Mouse (Mus musculus): ENCODE data around the gene Akna.

Gene Akna

DNA sequence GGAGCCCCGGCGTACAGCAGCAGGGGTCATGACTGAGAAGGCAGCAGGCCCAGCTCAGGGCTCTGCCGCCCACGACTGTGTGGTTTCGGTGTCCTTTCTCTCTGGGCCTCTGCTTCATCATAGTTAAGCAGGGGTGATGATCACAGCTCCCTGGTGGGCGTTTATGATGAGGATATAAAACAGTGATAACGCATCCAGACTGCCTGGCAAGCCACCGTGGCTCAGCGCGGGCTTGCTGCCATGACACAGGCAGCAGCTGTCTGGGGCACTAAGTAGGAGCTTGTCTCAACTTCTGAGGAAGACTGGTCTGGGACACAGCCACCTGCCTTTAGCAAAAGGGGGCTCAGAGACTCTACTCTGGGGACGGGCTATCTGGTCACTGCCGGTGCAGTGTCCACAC, 19.7 kb downstream of the Akna start:
- DNase-seq = no peak

DNA sequence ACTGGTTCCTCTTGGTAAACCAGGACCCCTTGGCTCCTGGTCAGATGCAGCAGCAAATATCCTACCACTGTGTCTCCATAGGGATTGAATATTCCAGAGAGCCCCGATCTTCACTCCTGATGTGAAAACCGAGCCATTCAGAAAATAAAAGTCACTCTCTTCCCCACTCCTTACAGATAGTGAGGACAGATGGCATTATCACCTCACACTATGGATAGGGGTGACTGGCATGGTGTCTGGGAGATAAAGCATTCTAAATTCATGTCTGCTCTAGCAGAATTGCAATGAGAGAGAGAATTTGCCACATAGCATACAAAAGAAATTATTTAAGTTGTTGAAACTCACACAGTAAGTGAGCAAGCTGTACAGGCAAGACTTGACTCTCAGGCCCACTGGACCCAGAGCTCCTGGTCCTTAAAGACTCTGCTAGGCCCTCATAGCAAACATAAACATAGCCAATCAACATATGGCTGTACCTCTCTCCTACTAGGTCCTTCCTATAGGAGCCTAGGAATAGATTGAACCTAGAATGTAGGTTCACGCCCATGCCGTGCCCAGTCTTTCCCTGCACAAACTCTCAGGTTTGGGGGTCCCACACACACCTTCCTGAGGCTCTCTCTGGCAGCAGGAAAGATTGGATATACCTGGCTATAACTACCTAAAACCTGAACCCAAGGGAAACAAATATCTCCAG, 20.3 kb downstream of the Akna start:
- DNase-seq = no peak

DNA sequence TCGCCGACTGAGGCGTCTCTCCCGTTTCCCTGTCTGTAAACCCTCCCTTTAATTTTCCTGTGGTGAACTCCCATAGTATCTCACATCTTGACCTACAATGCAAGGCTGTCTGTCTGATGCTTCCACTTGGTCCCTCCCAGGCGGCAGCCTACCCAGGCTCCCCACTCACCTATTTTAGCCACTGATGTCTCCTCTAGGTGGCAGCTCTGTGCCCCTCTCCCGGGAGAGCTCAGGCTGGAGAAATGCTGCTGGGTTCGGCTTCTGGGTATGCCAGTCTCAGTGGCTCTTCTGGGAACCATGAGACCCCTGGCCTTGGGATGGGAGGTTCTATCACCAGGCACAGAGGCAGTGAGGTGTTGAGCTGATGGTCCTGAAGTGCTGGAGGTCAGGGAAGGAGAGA, 25.7 kb downstream of the Akna start:
- DNase-seq = no peak

- peak; percentile 66 for DNase-seq
These were observed 27.8 kb downstream of the Akna start for GRCm38 (mm10) chr4:63375367-63375766.

- DNase-seq = no peak
These were observed 28.8 kb downstream of the Akna start for GRCm38 (mm10) chr4:63374331-63374730.

DNA sequence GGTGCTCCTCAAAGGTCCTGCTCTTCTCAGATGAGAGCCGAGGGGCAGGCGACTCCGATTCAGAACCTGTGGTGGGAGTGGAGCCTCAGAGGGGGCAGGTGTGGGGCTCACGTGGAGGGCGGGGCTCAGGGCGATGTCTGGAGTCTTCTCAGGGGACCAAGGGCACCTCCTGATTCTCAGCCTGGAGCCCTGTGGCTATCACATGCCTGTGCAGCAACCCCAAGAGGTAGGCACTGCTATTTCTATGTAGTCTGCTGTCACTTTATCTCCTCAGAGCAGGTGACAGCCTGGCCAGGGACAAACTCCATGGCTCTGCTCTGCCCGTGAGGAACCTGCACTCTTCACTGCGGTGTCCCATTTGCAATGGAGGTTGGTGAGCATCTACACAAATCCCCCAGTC, 29.8 kb downstream of the Akna start:
- no peak for DNase-seq

GRCm38 (mm10) chr4:63371890-63372289, 31.3 kb downstream of the Akna start:
- DNase-seq = peak; percentile 48

DNA sequence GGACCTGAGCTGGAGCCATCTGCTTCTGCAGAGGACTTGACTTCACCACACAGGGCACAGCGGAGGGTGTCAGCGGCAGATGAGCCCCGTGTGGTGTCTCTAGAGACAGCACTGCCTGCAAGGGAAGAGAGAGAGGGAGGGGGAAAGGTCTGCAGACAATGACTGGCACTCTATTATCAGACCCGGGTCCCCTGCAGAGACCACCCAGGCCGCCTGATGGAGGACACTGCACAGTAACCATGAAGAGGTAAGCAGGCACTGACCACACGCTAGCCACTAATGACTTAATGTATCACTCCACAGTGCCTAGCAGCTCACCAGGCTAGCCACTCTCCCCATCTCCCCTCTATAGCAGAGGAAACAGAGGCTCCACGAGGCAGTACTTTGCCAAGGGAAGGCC, 32.3 kb downstream of the Akna start:
- DNase-seq = no peak

GRCm38 (mm10) chr4:63368577-63368976, 34.6 kb downstream of the Akna start:
- peak; percentile 94 for DNase-seq

GRCm38 (mm10) chr4:63362150-63362549, 41.0 kb downstream of the Akna start, which contains the start of gene Orm2:
Orm2 (plus strand) TSS chr4:63362449.
- no peak for DNase-seq

GRCm38 (mm10) chr4:63359861-63360260, 43.3 kb downstream of the Akna start:
- DNase-seq = no peak

DNA sequence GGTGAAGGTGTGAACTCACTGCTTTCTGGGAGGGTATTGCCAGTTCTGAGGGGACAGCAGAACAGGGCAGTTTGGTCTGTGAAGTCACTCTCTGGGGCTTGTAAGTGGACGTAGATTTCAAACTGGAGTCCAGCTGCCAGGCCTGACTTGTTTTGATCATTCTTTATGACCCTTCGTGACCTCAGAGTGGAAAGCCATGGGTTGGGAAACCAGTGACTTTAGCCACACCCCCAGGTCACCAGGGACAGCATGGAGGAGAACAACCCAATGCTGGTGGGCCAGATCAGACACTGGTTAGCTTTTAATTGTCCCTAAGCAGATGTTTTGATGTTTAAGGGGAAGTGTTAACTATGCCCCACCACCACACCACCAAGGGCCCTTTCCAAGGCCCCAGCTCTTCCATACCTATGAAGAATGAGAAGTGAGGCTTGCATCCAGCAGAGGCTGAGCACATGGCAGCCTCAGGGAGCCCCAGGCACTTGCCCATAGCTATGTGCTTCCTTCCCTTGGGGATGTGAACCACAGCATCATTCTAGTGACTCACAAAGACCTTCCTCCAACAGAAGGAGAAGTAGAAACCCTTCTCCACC, 46.1 kb downstream of the Akna start:
- no peak for DNase-seq

DNA sequence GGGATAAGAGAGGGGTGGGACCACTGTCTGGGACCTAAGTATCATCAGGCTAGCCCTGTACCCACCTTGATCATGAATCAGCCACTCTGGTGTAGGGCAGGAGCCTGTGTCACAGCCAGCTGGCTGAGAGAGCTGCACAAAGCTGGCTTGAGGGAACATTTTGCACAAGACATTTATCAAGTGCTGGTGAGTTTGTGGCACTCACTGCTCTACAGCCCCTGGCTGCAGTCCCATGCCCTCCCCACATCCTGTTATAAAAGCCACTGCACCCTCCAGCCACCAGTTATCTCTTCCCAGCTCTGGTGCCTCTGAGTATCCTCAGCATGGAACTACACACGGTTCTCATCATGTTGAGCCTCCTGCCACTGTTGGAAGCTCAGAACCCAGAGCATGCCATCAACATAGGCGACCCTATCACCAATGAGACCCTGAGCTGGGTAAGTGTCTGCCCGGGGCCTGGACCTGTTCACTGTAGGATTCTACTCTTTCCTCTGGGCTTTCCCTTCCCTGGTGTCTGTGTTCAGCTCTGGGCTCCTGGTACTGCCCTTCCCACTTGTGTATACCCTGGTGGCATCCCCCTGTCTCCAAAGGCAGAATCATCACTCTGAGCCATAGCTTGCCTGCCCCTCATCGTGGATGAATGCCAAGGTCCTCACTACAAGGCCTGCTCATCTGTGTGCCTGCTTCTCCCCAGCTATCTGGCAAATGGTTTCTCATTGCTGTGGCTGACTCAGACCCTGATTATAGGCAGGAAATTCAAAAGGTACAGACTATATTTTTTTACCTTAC, 47.1 kb downstream of the Akna start, which contains the start of gene Orm3:
Gene Orm3 (plus strand): TSS at position 286 of the 789 bp plus-strand sequence.
- no peak for DNase-seq

- DNase-seq = no peak
These were observed 54.6 kb downstream of the Akna start for GRCm38 (mm10) chr4:63348524-63348923.

DNA sequence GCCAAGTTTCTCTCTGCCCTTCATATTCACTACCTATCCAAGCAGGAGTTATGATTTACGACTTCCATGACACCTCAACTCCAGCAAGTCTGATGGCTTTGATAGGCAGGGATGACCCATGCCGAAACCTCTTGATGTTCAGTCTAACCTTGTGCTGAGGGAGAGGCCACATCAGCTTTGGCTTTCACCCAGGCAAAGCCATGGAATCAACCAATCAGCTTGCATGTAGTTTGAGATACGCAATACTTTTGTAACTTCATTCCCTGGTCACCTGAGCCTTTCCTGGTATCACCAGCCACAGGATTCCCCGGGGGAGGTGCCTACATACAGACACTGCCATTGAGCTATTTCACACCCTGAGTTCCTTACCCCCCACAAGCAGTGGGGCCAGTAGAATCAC, 56.5 kb downstream of the Akna start:
- DNase-seq = no peak

DNA sequence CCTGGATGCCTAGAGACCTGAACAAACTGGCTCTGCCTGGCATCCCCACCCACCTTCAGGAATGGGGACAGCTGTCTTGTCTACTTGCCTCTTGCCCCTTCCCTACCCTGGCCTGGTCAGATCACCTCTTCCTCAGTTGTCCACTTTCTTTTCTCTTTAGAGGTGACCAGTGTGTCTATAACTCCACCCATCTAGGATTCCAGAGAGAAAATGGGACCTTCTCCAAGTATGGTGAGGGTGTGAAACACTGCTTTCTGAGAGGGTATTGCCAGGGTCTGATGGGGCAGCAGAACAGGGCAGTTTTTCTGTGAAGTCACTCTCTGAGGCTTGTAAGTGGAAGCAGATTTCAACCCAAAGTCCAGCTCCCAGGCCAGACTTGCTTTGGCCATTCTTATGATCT, 57.9 kb downstream of the Akna start:
- no peak for DNase-seq

DNA sequence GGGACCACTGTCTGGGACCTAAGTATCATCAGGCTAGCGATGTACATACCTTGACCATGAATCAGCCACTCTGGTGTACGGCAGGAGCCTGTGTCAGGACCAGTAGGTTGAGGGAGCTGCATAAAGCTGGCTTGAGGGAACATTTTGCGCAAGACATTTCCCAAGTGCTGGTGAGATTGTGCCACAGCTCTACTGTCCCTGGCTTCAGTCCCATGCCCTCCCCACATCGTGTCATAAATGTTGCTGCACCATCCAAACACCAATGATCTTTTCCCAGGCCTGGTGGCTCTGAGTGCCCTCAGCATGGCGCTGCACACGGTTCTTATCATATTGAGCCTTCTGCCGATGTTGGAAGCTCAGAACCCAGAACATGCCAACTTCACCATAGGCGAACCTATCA, 58.9 kb downstream of the Akna start, which contains the start of gene Orm1:
Gene Orm1 (plus strand): TSS at position 266 of the 400 bp plus-strand sequence.
- DNase-seq = no peak

DNA sequence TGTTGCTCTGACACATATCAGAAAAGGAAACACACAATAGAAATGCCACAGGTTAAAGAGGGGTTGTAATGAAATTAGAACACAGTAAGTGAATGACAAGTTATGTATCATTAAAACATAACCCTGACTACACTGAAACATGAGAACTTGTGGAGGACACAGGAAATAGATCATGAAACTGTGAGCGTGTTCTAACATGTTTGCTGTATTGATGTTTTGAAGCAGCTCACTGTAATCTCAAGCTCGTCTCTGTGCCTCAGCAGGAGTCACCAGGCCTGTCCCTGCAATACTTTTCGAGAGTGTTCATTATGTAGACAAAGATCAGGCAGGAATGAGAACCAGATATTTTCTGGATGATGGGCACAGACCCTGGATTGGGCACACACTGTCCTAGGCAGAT, 59.5 kb downstream of the Akna start:
- DNase-seq = no peak

- DNase-seq = no peak
These were observed 60.7 kb downstream of the Akna start for GRCm38 (mm10) chr4:63342491-63342890.

DNA sequence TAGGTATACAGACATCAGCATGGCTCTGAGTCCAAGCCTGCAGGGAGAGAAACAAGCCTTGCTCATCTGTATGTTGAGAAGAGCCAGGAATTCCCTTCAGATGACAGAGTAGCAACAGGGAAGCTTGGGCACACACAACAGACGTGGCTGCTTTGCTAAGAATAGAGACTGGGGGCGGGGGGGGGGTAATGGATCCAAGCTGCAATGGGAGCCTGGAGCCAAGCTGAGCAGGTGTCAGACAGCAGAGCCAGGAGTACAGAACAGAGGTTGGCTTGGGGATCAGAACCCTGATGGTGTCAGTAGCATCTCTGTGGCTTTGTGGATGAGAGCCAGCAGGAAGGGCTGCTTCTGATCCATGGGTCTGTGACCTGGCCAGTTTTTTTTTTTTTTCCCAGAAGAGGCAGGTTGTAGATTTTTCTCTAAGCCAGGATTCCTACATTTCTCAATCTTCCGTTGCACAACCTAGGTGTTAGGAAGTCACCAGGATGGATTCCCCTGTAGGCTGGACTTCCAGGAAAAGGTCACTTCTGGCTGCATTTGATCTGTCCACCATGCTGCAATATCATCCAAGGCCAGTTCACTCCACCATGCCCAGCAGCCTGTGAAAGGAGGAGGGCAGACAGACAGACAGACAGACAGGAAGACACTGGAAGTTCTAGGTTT, 64.6 kb downstream of the Akna start:
- no peak for DNase-seq

GRCm38 (mm10) chr4:63333403-63333802, 69.8 kb downstream of the Akna start:
- no peak for DNase-seq

DNA sequence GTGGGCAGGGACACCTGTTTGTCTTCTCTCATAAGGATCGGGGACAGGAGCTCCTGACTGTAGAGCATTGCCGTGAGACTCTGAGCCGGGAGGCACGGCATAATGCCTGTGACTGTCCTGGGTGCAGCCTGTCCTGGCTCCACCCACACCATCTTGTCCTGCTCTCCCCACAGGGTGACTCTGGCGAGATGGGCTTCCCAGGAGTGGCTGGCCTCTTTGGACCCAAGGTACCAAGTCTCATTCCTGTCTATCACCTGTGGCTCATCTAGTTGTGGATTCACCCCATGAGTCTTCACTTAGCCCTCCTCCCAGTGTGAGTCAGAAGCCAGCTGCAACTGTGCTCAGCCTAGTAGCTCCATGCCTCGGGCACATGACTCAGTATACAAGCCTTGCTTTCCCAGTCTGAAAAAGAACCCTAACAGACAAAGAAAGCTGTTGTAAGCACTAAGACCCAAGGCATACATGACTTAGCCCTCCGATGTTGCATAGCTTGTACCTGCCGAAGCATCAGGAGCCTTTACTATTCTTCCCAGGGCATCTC, 79.8 kb downstream of the Akna start:
- DNase-seq = no peak

GRCm38 (mm10) chr4:63319566-63319965, 83.6 kb downstream of the Akna start:
- DNase-seq = peak; percentile 88
